Mouse (Mus musculus) forebrain, postnatal 0 days (tissue): ENCODE measurements around the gene 1700028K03Rik. TPM values are rescaled to one million over a fixed set of nuclear protein-coding genes. Genes with fewer than 3 reads are reported as not detected.

Experiments
- ATAC-seq: fragments of 200-750 bp; cut with Nextera tagmentation; 2 replicates; pipeline ENCODE4 v1.8.0; 2017; ENCODE audit warnings: mild to moderate bottlenecking, moderate library complexity
- DNase-seq: peaks from one replicate; pipeline ENCODE4 v3.0.0-alpha.2; 2015
- H3K27ac ChIP-seq: fragments of 300-500 bp; sonication (generic); 2 replicates; pipeline ENCODE4 v1.5.1; 2014; ENCODE audit warnings: low read depth, mild to moderate bottlenecking, antibody characterized with exemption, low read length, moderate library complexity, mixed read lengths
- H3K27me3 ChIP-seq: fragments of 300-500 bp; sonication (generic); 2 replicates; pipeline ENCODE4 v1.6.1; 2014; ENCODE audit warnings: mild to moderate bottlenecking, low read length, mixed read lengths; ENCODE audit not compliant: insufficient read depth
- H3K36me3 ChIP-seq: fragments of 300-500 bp; sonication (generic); 2 replicates; pipeline ENCODE4 v1.6.1; 2014; ENCODE audit warnings: mild to moderate bottlenecking, moderate library complexity; ENCODE audit not compliant: insufficient read depth
- H3K4me1 ChIP-seq: fragments of 300-500 bp; sonication (generic); 2 replicates; pipeline ENCODE4 v1.6.1; 2014; ENCODE audit warnings: antibody characterized with exemption; ENCODE audit not compliant: insufficient read depth
- H3K4me2 ChIP-seq: fragments of 300-500 bp; sonication (generic); 2 replicates; pipeline ENCODE4 v1.6.1; 2014; ENCODE audit warnings: low read depth, mild to moderate bottlenecking, moderate library complexity
- H3K4me3 ChIP-seq: fragments of 300-500 bp; sonication (generic); 2 replicates; pipeline ENCODE4 v1.5.1; 2014; ENCODE audit warnings: low read depth, low read length, mixed read lengths
- H3K9ac ChIP-seq: fragments of 300-500 bp; sonication (generic); 2 replicates; pipeline ENCODE4 v1.6.1; 2014; ENCODE audit warnings: mild to moderate bottlenecking
- H3K9me3 ChIP-seq: fragments of 300-500 bp; sonication (generic); 2 replicates; pipeline ENCODE4 v1.6.1; 2016; ENCODE audit warnings: low read length
- CTCF ChIP-seq: sonication (generic); IDR thresholded peaks from 2 replicates; pipeline ENCODE4 v1.5.1; 2016; ENCODE audit warnings: antibody characterized with exemption, control low read depth, low read depth
- WGBS: fragments of 180-500 bp; shearing (Covaris S2); extraction: QIAGEN DNeasy Blood & Tissue Kit; methylation state at CpG from one replicate; pipeline ENCODE4 v1.1.7; 2014; 5-methylcytosine and 5-hydroxymethylcytosine counted together
- polyA plus RNA-seq: library from polyadenylated mRNA; unstranded; fragments of >200 nt; fragmentation: Nextera tagmentation; extraction: Ambion mirVana; gene quantifications from 2 replicates; pipeline ENCODE4 v1.2.1, GENCODE M21; 2015
- total RNA-seq: library from RNA; depleted of rRNA; stranded (reverse); fragments of >200 nt; gene quantifications from 2 replicates; pipeline ENCODE4 v1.2.3, GENCODE M21; 2014

1700028K03Rik gene
- total and polyA plus RNA-seq, 2 experiments from 2014 or later = 0.12 to 0.38 TPM

DNA sequence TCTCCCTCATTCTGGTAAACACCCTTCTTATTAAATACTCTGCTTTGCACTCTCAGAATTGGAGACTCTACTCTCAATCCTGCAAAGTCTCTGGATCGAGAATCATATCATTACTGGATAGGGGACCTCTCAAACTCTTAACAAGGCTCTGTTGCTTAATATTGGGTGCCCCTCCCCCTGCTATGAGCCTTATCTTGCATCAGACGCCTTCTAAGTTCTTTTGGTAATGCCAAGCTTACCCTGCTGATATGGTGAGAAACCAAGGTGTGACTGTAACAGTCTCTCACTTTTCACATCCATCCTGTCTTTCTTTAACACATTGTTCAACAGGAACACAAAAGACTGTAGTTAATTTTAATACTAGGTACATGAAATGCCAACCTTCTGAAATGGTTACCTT, 919 bp upstream of the 1700028K03Rik start:
- Histone ChIP-seq H3K4me3 (no peak overlapping the region), H3K9me3 (no peaks in the 10 kb centered on the region), H3K4me2 (no peak overlapping the region), H3K9ac (no peak overlapping the region), H3K27me3 (no peaks in the 10 kb centered on the region), H3K27ac (no peak overlapping the region), H3K36me3 (no peaks in the 10 kb centered on the region), H3K4me1 (no peaks in the 10 kb centered on the region)
- 71% methylated on average over 2 of the region's 2 CpGs for WGBS
- DNase-seq = no peak
- no peak for ATAC-seq
- no peak for TF ChIP-seq CTCF

DNA sequence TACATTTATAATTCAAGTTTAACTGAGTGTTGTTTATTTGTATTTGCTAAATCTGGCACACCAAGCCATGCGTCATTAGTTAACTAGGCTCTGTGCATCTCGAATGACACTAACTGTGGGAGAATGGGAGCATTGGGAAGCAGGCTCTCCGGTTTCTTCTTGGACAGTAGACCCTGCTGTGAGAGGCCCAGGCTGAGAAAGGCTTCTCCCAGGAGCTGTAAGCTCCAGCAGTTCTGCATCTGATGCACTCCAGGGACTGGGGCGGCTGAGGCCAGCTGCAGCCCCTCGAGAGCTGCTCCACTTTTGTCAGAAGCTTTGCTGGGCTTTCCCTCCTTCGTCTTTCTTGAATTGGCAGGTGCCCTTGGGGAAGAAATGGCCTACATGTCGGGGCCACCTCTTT, 7.2 kb downstream of the 1700028K03Rik start:
- no peak for ATAC-seq
- DNase-seq = peak; percentile 3
- WGBS = 13% methylated on average over 7 of the region's 7 CpGs

DNA sequence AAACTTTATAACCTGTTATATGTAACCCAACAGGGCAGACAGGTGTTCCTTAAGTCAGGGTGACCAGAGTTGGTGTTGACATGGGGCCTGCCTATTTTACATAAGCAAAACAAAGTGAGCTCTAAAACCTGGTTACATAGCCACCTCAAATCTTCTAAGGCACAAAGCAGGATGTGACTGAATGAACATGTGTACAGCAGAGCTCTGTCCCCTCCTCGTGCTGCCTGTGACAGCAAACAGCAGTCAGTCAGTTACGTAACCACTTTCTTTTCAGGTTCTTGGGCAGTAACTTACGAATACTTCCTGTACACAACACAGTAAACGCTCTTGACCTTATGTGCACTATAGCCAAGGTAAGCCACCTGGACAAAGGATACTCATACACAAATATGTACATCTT, 11.4 kb downstream of the 1700028K03Rik start:
- H3K4me3 ChIP-seq = no peak overlapping the region
- H3K27ac ChIP-seq = no peak overlapping the region
- WGBS = 86% methylated on average over 4 of the region's 4 CpGs
- H3K4me2 ChIP-seq = no peak overlapping the region
- no peaks in the 10 kb centered on the region for H3K9me3 ChIP-seq
- no peak overlapping the region for H3K9ac ChIP-seq
- DNase-seq = no peak
- no peak for TF ChIP-seq CTCF
- H3K4me1 ChIP-seq = no peaks in the 10 kb centered on the region
- ATAC-seq = no peak
- H3K27me3 ChIP-seq = no peaks in the 10 kb centered on the region
- H3K36me3 ChIP-seq = peaks cover 9% of the 10 kb centered on the region

More for the DNA sequence above, 7.2 kb downstream of the 1700028K03Rik start:
- no peak overlapping the region for H3K4me3 ChIP-seq
- H3K9me3 ChIP-seq = no peaks in the 10 kb centered on the region
- no peak overlapping the region for H3K4me2 ChIP-seq
- no peaks in the 10 kb centered on the region for H3K4me1 ChIP-seq
- no peaks in the 10 kb centered on the region for H3K36me3 ChIP-seq
- H3K27ac ChIP-seq = peak overlapping the region; percentile 5; the same call in 1 of the 2 replicates
- H3K27me3 ChIP-seq = no peaks in the 10 kb centered on the region
- no peak overlapping the region for H3K9ac ChIP-seq
- TF ChIP-seq CTCF = no peak

DNA sequence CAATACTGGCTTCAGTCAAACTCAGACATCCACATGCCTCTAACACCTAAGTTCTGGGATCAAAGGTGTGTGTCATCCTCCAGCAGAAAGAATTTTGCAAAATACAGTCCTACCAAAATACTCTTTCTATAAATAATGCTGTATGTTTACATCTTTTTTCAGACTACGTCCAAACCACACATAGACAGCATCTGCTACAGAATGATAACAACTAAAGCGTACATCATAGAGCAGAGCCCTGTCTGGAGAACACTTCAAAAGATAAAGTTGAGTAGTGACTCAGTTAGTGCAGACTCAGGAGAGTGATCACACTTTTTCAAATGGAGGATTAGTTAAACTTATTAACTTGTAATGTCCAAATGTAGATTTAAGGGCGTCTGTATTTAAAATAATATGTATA, 13.4 kb downstream of the 1700028K03Rik start:
- Histone ChIP-seq H3K4me2 (no peak overlapping the region), H3K36me3 (peaks cover 20% of the 10 kb centered on the region), H3K4me1 (no peaks in the 10 kb centered on the region), H3K9ac (no peak overlapping the region), H3K4me3 (no peak overlapping the region), H3K27me3 (no peaks in the 10 kb centered on the region), H3K27ac (no peak overlapping the region), H3K9me3 (no peaks in the 10 kb centered on the region)
- no peak for TF ChIP-seq CTCF
- no peak for DNase-seq
- WGBS = 89% methylated on average over 3 of the region's 3 CpGs
- ATAC-seq = no peak

DNA sequence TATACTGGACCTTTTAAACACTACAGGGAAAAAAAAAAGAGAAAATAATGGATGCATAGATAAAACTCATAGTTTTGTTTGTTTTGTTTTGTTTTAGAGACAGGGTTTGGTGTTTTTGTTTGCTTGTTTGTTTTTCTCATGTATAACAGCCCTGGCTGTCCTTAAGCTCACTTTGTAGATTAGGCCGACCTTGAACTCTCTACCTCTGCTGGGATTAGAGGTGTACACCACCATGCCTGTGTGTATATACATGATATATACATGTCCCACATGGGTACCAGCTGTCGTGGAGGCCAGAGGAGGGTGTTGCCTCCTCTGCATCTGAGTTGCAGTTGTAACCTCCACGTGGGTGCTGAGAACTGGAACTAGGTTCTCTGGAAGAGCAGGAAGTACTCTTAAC, 13.9 kb downstream of the 1700028K03Rik start:
- peaks cover 21% of the 10 kb centered on the region for H3K36me3 ChIP-seq
- no peak for ATAC-seq
- no peak overlapping the region for H3K27ac ChIP-seq
- no peak overlapping the region for H3K4me3 ChIP-seq
- DNase-seq = no peak
- H3K4me2 ChIP-seq = no peak overlapping the region
- H3K9ac ChIP-seq = no peak overlapping the region
- no peaks in the 10 kb centered on the region for H3K27me3 ChIP-seq
- no peaks in the 10 kb centered on the region for H3K9me3 ChIP-seq
- H3K4me1 ChIP-seq = no peaks in the 10 kb centered on the region
- WGBS = 93% methylated on average over 3 of the region's 3 CpGs
- TF ChIP-seq CTCF = no peak

DNA sequence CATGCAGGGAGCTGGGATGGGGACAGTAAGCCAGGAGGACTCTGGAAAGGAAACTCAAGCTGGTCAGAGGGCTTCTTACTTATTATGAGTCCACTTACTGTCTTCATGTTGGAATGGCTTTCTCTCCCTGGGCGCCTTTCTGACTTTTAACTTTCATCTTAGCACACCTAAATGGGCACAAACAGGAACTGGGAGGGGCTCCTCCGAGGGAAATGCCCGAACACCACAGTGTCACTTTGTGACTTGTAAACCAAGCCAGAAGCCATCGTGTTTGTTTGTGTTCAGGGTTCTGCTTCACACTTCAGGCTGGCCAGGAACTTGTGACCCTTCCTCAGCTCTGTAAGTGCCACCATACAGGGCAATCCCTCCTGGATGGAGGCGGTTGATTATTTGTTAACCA, 19.8 kb downstream of the 1700028K03Rik start:
- Histone ChIP-seq H3K4me1 (no peaks in the 10 kb centered on the region), H3K27me3 (no peaks in the 10 kb centered on the region), H3K36me3 (peaks cover 38% of the 10 kb centered on the region), H3K27ac (no peak overlapping the region), H3K9me3 (no peaks in the 10 kb centered on the region), H3K9ac (no peak overlapping the region), H3K4me2 (no peak overlapping the region), H3K4me3 (no peak overlapping the region)
- WGBS = 90% methylated on average over 5 of the region's 5 CpGs
- no peak for TF ChIP-seq CTCF
- DNase-seq (no peak), ATAC-seq (no peak)

DNA sequence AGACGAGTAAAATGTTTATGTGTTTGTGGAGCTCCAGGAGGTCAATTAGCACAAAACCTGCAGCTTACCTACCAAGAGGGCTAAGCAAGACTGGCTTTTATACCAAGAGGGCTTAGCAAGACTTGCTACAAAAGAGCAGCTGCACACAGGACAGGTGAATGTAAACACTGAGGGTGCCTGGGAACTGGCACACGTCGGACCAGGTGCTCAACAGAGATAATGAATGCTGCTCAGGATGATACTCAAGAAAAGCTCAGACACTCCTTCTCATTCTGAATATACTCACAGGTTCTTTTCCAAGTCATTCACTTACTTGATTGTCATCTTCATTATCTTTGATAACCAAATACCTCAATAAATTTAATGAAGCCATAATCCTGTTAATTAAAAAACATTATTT, 22.5 kb downstream of the 1700028K03Rik start:
- no peaks in the 10 kb centered on the region for H3K9me3 ChIP-seq
- no peaks in the 10 kb centered on the region for H3K4me1 ChIP-seq
- no peaks in the 10 kb centered on the region for H3K27me3 ChIP-seq
- H3K4me3 ChIP-seq = no peak overlapping the region
- 80% methylated on average over 3 of the region's 3 CpGs for WGBS
- H3K4me2 ChIP-seq = no peak overlapping the region
- peaks cover 49% of the 10 kb centered on the region for H3K36me3 ChIP-seq
- H3K27ac ChIP-seq = no peak overlapping the region
- H3K9ac ChIP-seq = no peak overlapping the region
- no peak for TF ChIP-seq CTCF
- DNase-seq (no peak), ATAC-seq (no peak)

DNA sequence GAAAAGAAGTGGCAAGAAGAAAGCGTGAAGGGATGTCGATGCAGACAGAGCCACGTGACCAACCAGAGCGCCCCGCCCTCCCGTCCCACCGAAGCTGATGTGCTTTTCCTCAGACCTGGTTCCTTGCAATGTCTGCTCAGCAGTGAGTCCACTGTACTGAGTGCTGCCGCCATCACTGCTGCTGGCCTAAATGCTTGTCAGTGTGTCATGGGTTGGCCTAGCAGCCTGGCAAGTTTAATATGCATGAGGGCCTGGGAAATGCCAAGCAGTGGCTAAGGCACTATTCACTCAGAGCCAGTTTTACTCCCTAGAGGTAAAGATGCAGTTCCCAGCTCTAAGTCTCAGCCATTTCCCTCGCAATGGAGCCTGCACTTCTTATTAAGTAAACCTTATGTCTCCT, 34.6 kb downstream of the 1700028K03Rik start:
- DNase-seq = peak; percentile 28

More for the DNA sequence above, 34.6 kb downstream of the 1700028K03Rik start:
- peaks cover 37% of the 10 kb centered on the region for H3K36me3 ChIP-seq
- H3K27ac ChIP-seq = no peak overlapping the region
- H3K9me3 ChIP-seq = no peaks in the 10 kb centered on the region
- H3K27me3 ChIP-seq = no peaks in the 10 kb centered on the region
- WGBS = 84% methylated on average over 9 of the region's 9 CpGs
- H3K4me3 ChIP-seq = no peak overlapping the region
- peak; percentile 79 for ATAC-seq
- H3K4me2 ChIP-seq = no peak overlapping the region
- no peaks in the 10 kb centered on the region for H3K4me1 ChIP-seq
- no peak for TF ChIP-seq CTCF
- H3K9ac ChIP-seq = no peak overlapping the region
